Mouse (Mus musculus) limb, embryonic 10.5 days (tissue): Measurements from ENCODE around the gene Tanc1. TPM values are rescaled to one million over a fixed set of nuclear protein-coding genes. Genes with fewer than 3 reads are reported as not detected.
A peak's percentile ranks its signal among the peaks of the same experiment; 100 is the strongest.

ENCODE experiments used
- DNase-seq: peaks from one replicate; pipeline ENCODE4 v3.0.0-alpha.2; 2017; ENCODE audit warnings: low spot score
- H3K27ac ChIP-seq: fragments of 300-500 bp; sonication (generic); 2 replicates; pipeline ENCODE4 v1.5.1; 2016; ENCODE audit warnings: mild to moderate bottlenecking
- H3K27me3 ChIP-seq: fragments of 300-500 bp; sonication (generic); 2 replicates; pipeline ENCODE4 v1.6.1; 2016; ENCODE audit warnings: low read depth, mild to moderate bottlenecking; ENCODE audit not compliant: poor library complexity, severe bottlenecking
- H3K36me3 ChIP-seq: fragments of 300-500 bp; sonication (generic); 2 replicates; pipeline ENCODE4 v1.6.1; 2016; ENCODE audit warnings: mild to moderate bottlenecking, moderate library complexity
- H3K4me1 ChIP-seq: fragments of 300-500 bp; sonication (generic); 2 replicates; pipeline ENCODE4 v1.6.1; 2016
- H3K4me3 ChIP-seq: fragments of 300-500 bp; sonication (generic); 2 replicates; pipeline ENCODE4 v1.5.1; 2016; ENCODE audit warnings: mild to moderate bottlenecking, moderate library complexity
- H3K9me3 ChIP-seq: fragments of 300-500 bp; sonication (generic); replicated peaks from 2 replicates; pipeline ENCODE4 v1.6.1; 2016; ENCODE audit warnings: mild to moderate bottlenecking
- WGBS: fragments of 180-500 bp; shearing (Covaris S2); methylation state at CpG from one replicate; pipeline ENCODE4 v1.1.7; 2016; 5-methylcytosine and 5-hydroxymethylcytosine counted together
- polyA plus RNA-seq: library from polyadenylated mRNA; unstranded; fragments of >200 nt; fragmentation: Nextera tagmentation; extraction: Ambion mirVana; gene quantifications from 2 replicates; pipeline ENCODE4 v1.2.1, GENCODE M21; 2016

The Tanc1 gene
- polyA plus RNA-seq, 1 experiment from 2014 or later: 85.4 TPM

GRCm38 (mm10) chr2:59598286-59598685, 13.6 kb upstream of the Tanc1 start:
- Histone ChIP-seq H3K9me3 (no peaks in the 10 kb centered on the region), H3K27me3 (no peaks in the 10 kb centered on the region), H3K4me3 (no peak overlapping the region; the same call in 1 of the 2 replicates), H3K27ac (peak overlapping the region; percentile 91), H3K4me1 (peaks cover 75% of the 10 kb centered on the region), H3K36me3 (no peaks in the 10 kb centered on the region)
- no peak for DNase-seq
- WGBS: 88% methylated on average over 6 of the region's 6 CpGs

DNA sequence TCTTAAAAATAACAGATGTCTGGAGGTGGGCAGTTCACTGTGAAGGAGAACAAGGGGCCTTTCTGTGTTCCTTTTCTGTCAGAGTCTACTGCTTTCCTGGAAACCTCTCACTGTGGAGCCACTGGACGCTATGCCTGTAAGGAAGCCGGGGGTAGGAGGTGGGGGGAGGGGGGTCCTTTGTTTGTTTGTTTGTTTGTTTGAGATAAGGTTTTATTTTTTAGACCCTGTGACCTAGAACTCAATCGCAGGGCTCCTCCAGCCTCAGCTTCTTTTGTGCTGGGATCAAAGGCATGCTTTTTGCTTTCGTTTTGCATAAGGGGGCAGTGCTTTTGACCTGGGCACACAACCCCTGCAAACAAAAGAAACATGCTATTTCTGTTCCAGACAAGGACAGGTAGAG, 12.9 kb upstream of the Tanc1 start:
- Histone ChIP-seq H3K4me3 (peak overlapping the region; percentile 35), H3K9me3 (no peaks in the 10 kb centered on the region), H3K36me3 (no peaks in the 10 kb centered on the region), H3K4me1 (peaks cover 74% of the 10 kb centered on the region), H3K27me3 (no peaks in the 10 kb centered on the region), H3K27ac (peak overlapping the region; percentile 91)
- no peak for DNase-seq
- WGBS: 20% methylated on average over 4 of the region's 4 CpGs

DNA sequence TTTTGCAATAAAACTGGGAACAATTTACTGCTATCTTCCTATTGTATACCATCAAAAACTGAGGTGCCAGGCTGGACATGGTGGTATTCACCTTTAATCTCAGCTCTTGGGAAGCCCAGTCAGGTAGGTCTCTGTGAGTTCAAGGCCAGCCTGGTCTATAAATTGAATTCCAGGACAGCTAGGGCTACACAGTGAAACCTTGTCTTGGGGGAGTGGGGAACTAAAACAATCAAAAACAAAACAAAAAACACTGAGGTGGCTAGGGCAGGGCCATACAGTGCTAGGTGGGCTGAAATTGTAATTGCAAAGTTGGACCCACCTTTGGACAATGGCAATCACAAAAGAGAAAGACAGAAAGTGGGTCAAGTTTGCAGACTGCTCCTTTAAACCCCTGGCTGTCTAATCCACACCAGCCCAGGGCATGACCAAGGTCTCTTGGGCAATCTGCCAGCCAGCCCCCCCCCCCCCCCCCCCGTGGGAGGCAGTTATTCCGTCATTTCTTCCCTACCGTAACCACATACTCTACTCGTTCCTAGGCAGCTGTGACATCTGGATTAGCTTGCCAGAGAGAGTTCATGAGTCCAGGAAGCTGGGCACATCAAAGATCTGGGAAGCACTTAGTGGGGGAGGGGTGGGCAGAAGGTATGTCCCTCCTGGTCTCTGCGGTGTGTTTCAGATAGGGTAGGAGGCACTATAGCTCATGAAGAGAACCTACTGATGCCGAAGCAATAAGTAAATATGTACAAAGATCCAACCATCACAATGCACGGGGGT, 12.3 kb upstream of the Tanc1 start:
- Histone ChIP-seq H3K27me3 (no peaks in the 10 kb centered on the region), H3K4me3 (peak overlapping the region; percentile 35), H3K36me3 (no peaks in the 10 kb centered on the region), H3K9me3 (no peaks in the 10 kb centered on the region), H3K27ac (peak overlapping the region; percentile 91), H3K4me1 (peaks cover 67% of the 10 kb centered on the region)
- peak; percentile 87 for DNase-seq
- 3% methylated on average over 7 of the region's 7 CpGs for WGBS

DNA sequence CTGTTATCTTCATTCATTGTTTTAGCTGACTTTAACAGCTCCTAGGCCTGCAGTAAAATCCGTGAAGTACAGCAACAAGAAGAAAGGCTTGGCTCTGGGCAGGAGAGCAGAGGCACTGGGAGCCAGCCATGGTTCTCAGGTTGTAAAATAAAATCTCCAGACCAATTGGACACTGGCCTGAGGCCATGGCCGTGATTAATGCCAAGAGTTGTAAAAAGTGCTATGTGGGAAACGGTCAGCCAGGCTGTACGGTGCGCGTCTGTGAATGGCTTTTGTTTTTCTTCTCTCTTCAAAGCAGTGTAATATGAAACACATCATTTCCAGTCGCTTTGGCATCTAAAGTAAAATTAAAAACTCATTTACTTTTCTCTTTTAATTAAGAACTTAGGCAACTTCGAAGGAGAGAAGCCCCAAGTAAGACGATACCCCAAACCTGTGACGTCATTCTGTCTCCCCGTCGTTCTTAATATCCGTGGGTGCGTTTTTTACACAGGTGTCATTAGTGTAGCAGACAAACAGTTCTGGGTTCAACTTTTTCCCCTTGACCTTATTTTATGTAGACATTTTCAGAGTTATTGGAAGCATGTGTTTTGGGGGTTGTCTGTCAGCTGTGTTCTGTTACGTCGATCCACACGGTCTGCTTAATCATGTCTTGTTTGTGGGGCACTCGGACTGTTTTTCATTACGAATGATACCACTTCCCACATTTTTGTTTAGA, 11.6 kb upstream of the Tanc1 start:
- 10% methylated on average over 19 of the region's 19 CpGs for WGBS
- DNase-seq: peak; percentile 85
- H3K36me3 ChIP-seq: no peaks in the 10 kb centered on the region
- H3K4me1 ChIP-seq: peaks cover 63% of the 10 kb centered on the region
- peak overlapping the region; percentile 35 for H3K4me3 ChIP-seq
- H3K27me3 ChIP-seq: no peaks in the 10 kb centered on the region
- no peaks in the 10 kb centered on the region for H3K9me3 ChIP-seq
- H3K27ac ChIP-seq: peak overlapping the region; percentile 91

DNA sequence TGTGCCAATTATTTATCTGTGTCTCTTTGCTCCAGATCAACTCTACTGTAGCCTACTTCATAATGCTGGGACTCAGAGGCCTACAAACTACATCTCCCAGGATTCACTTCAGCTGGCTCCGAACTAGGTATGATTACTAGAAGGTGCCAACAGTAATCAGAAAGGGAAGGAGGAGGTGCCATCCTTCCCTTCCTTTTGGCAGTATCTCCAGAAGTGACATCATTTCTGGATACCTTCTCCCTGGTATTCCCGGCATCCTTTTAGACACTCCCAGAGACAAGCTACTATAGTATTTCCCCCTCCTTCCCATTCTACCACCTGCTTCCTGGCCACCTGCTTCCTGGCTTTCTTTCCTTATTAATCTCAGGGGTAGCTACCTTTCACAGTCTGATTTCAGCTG, 10.9 kb upstream of the Tanc1 start:
- no peak for DNase-seq
- WGBS: 79% methylated on average over 2 of the region's 2 CpGs

GRCm38 (mm10) chr2:59601452-59601851, 10.4 kb upstream of the Tanc1 start:
- 83% methylated on average over 8 of the region's 8 CpGs for WGBS
- Histone ChIP-seq H3K36me3 (no peaks in the 10 kb centered on the region), H3K27ac (peak overlapping the region; percentile 91), H3K27me3 (no peaks in the 10 kb centered on the region), H3K9me3 (no peaks in the 10 kb centered on the region), H3K4me1 (peaks cover 51% of the 10 kb centered on the region), H3K4me3 (no peak overlapping the region)
- no peak for DNase-seq

More for the DNA sequence above, 10.9 kb upstream of the Tanc1 start:
- H3K4me3 ChIP-seq: peak overlapping the region; percentile 35; the same call in 1 of the 2 replicates
- peaks cover 56% of the 10 kb centered on the region for H3K4me1 ChIP-seq
- no peaks in the 10 kb centered on the region for H3K36me3 ChIP-seq
- no peaks in the 10 kb centered on the region for H3K9me3 ChIP-seq
- no peaks in the 10 kb centered on the region for H3K27me3 ChIP-seq
- H3K27ac ChIP-seq: peak overlapping the region; percentile 91

GRCm38 (mm10) chr2:59608958-59609357, 2.9 kb upstream of the Tanc1 start:
- 79% methylated on average over 5 of the region's 5 CpGs for WGBS
- H3K27me3 ChIP-seq: no peaks in the 10 kb centered on the region
- H3K36me3 ChIP-seq: no peaks in the 10 kb centered on the region
- H3K4me1 ChIP-seq: peaks cover 51% of the 10 kb centered on the region
- no peaks in the 10 kb centered on the region for H3K9me3 ChIP-seq
- no peak for DNase-seq
- no peak overlapping the region for H3K4me3 ChIP-seq
- H3K27ac ChIP-seq: peak overlapping the region; percentile 19; the same call in 1 of the 2 replicates

- under 1% methylated on average over 14 of the region's 14 CpGs for WGBS
- H3K9me3 ChIP-seq: no peaks in the 10 kb centered on the region
- H3K27ac ChIP-seq: peak overlapping the region; percentile 99
- H3K36me3 ChIP-seq: peaks cover 4% of the 10 kb centered on the region; the same call in 1 of the 2 replicates
- DNase-seq: peak; percentile 38
- peaks cover 75% of the 10 kb centered on the region for H3K4me1 ChIP-seq
- H3K4me3 ChIP-seq: peak overlapping the region; percentile 99
- no peaks in the 10 kb centered on the region for H3K27me3 ChIP-seq
Observed at GRCm38 (mm10) chr2:59611216-59611810, 529 bp upstream of the Tanc1 start.

GRCm38 (mm10) chr2:59612733-59613473, 1.1 kb downstream of the Tanc1 start:
- H3K36me3 ChIP-seq: peaks cover 10% of the 10 kb centered on the region
- no peaks in the 10 kb centered on the region for H3K27me3 ChIP-seq
- peak overlapping the region; percentile 99 for H3K27ac ChIP-seq
- no peaks in the 10 kb centered on the region for H3K9me3 ChIP-seq
- H3K4me1 ChIP-seq: peaks cover 91% of the 10 kb centered on the region
- peak overlapping the region; percentile 99 for H3K4me3 ChIP-seq
- WGBS: under 1% methylated on average over 33 of the region's 33 CpGs
- DNase-seq: peak; percentile 70

- peaks cover 10% of the 10 kb centered on the region for H3K36me3 ChIP-seq
- no peaks in the 10 kb centered on the region for H3K9me3 ChIP-seq
- H3K4me3 ChIP-seq: peak overlapping the region; percentile 99
- no peaks in the 10 kb centered on the region for H3K27me3 ChIP-seq
- DNase-seq: peak; percentile 64
- peaks cover 91% of the 10 kb centered on the region for H3K4me1 ChIP-seq
- H3K27ac ChIP-seq: peak overlapping the region; percentile 99
- 6% methylated on average over 9 of the region's 9 CpGs for WGBS
Observed at GRCm38 (mm10) chr2:59613474-59614019, 1.7 kb downstream of the Tanc1 start.

GRCm38 (mm10) chr2:59616890-59617289, 5.0 kb downstream of the Tanc1 start:
- H3K27ac ChIP-seq: no peak overlapping the region
- H3K36me3 ChIP-seq: peaks cover 31% of the 10 kb centered on the region
- H3K9me3 ChIP-seq: no peaks in the 10 kb centered on the region
- peaks cover 69% of the 10 kb centered on the region for H3K4me1 ChIP-seq
- H3K4me3 ChIP-seq: no peak overlapping the region
- no peak for DNase-seq
- 82% methylated on average over 2 of the region's 2 CpGs for WGBS
- no peaks in the 10 kb centered on the region for H3K27me3 ChIP-seq

- H3K4me3 ChIP-seq: no peak overlapping the region
- H3K4me1 ChIP-seq: peaks cover 77% of the 10 kb centered on the region
- H3K27ac ChIP-seq: no peak overlapping the region
- 92% methylated on average over 7 of the region's 7 CpGs for WGBS
- H3K36me3 ChIP-seq: peaks cover 35% of the 10 kb centered on the region
- H3K27me3 ChIP-seq: no peaks in the 10 kb centered on the region
- H3K9me3 ChIP-seq: no peaks in the 10 kb centered on the region
- DNase-seq: no peak
Observed at GRCm38 (mm10) chr2:59618996-59619395, 7.2 kb downstream of the Tanc1 start.
